Mouse (Mus musculus) T-cell, adult 2 months (primary cell): ENCODE measurements around the gene Rasgrp4.

Experiments
- DNase-seq: peaks from one replicate; pipeline ENCODE4 v3.0.0; 2022; ENCODE audit warnings: low spot score

The Rasgrp4 gene

GRCm38 (mm10) chr7:29146625-29147367, 12.1 kb downstream of the Rasgrp4 start:
- DNase-seq, result no peak

GRCm38 (mm10) chr7:29148771-29149170, 14.1 kb downstream of the Rasgrp4 start:
- DNase-seq, result no peak

- DNase-seq, result no peak
Measured at GRCm38 (mm10) chr7:29151486-29151885, 16.8 kb downstream of the Rasgrp4 start.

- DNase-seq, result no peak
Measured at GRCm38 (mm10) chr7:29154018-29154720, 19.5 kb downstream of the Rasgrp4 start.

GRCm38 (mm10) chr7:29155196-29155837, 20.7 kb downstream of the Rasgrp4 start:
- peak; percentile 77 for DNase-seq

- DNase-seq, result peak; percentile 76
Measured at GRCm38 (mm10) chr7:29155838-29156782, 21.5 kb downstream of the Rasgrp4 start, which contains the start of gene Fam98c. TSS of gene Fam98c (minus strand) at chr7:29156234.

- no peak for DNase-seq
Measured at GRCm38 (mm10) chr7:29158264-29158663, 23.6 kb downstream of the Rasgrp4 start.

- DNase-seq, result no peak
Measured at GRCm38 (mm10) chr7:29162294-29162693, 27.6 kb downstream of the Rasgrp4 start.

- peak; percentile 45 for DNase-seq
Measured at GRCm38 (mm10) chr7:29162750-29163525, 28.3 kb downstream of the Rasgrp4 start.

- DNase-seq, result no peak
Measured at GRCm38 (mm10) chr7:29167656-29168055, 33.0 kb downstream of the Rasgrp4 start.

- DNase-seq, result no peak
Measured at GRCm38 (mm10) chr7:29168121-29168695, 33.6 kb downstream of the Rasgrp4 start.

- DNase-seq, result no peak
Measured at GRCm38 (mm10) chr7:29168791-29169230, 34.2 kb downstream of the Rasgrp4 start.

GRCm38 (mm10) chr7:29169231-29170065, 34.8 kb downstream of the Rasgrp4 start:
- no peak for DNase-seq

GRCm38 (mm10) chr7:29170066-29170754, 35.6 kb downstream of the Rasgrp4 start, which contains the start of the genes Ggn and Spred3:
TSS of gene Ggn (plus strand) at chr7:29170210.
TSS of gene Spred3 (minus strand) at chr7:29170411.
- no peak for DNase-seq

- peak; percentile 20 for DNase-seq
Measured at GRCm38 (mm10) chr7:29170755-29171561, 36.3 kb downstream of the Rasgrp4 start.

- DNase-seq, result no peak
Measured at GRCm38 (mm10) chr7:29171562-29172097, 37.0 kb downstream of the Rasgrp4 start.

- no peak for DNase-seq
Measured at GRCm38 (mm10) chr7:29172390-29173016, 37.9 kb downstream of the Rasgrp4 start.
